In the genomic region with DNA sequence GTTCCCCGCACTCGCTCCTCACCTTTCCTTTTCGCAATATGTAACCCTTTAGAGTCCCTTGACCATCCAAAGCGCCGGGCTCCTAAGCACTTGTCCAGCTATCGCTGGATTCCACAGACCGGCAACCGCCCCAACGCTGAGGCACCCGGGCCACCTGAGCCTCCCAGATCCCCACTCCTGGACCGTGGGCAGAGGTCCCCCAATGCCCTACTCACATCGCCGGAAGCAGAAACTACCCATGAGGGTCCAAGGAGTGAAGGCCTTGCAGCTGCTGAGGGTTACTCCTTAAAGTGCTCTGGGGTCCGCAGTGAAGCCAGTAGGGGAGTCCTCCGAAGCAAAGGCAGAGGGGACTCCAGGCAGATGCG, we compare ENCODE assay signal across 9 mouse cellular contexts. TPM values are rescaled to one million over a fixed set of nuclear protein-coding genes. Genes with fewer than 3 reads are reported as not detected.
DNase-seq lines count a peak whose midpoint lies in the region; ATAC-seq and TF ChIP-seq lines count a peak whose summit lies in the region.
"Had no signal": no experiment of that assay in that cellular context is flagged by ENCODE, and none has a peak within 500 bp of the region (broad histone marks: within the 10 kb centered on the region; RNA-seq: fewer than 3 reads in every experiment).

No protein-coding gene starts in this region.

- H3K36me3 ChIP-seq in lung, postnatal 0 days (ENCODE audit: insufficient read depth, low read length) = no peaks in the 10 kb centered on the region
- H3K36me3 ChIP-seq in myocyte (ENCODE audit: control insufficient read depth, insufficient read depth) = no peaks in the 10 kb centered on the region

- TF ChIP-seq POLR2A in lung, adult 2 months (IDR thresholded peaks at IDR 0.05; ENCODE audit: borderline replicate concordance, extremely low read depth, low read depth, low read length) = no peak
- TF ChIP-seq POLR2A in myocyte (IDR thresholded peaks at IDR 0.05; ENCODE audit: insufficient read length, low read depth) = no peak

- peak overlapping the region; percentile 43 for H3ac ChIP-seq in myocyte (ENCODE audit: control insufficient read depth, insufficient read length)

- peaks cover 20% of the 10 kb centered on the region; the same call in 1 of the 2 replicates for H3K27me3 ChIP-seq in lung, postnatal 0 days (replicated peaks; ENCODE audit: insufficient read depth, low read length)
- H3K27me3 ChIP-seq in myocyte (ENCODE audit: control insufficient read depth, insufficient read depth, insufficient read length) = no peaks in the 10 kb centered on the region

- TF ChIP-seq CTCF in lung, postnatal 0 days (IDR thresholded peaks at IDR 0.05) = no peak
- no peak for TF ChIP-seq CTCF in lung, adult 2 months (IDR thresholded peaks at IDR 0.05; ENCODE audit: insufficient read depth, low read length)

- no peak overlapping the region for H3K27ac ChIP-seq in lung, postnatal 0 days (ENCODE audit: low read length)

- 2% methylated on average over 16 of the region's 16 CpGs for WGBS in lung, postnatal 0 days
- 2% methylated on average over 16 of the region's 16 CpGs for WGBS in lung, adult 2 months

- no peaks in the 10 kb centered on the region for H3K4me1 ChIP-seq in lung, postnatal 0 days (ENCODE audit: insufficient read depth, low read depth, low read length)
- no peaks in the 10 kb centered on the region for H3K4me1 ChIP-seq in lung, adult 2 months (ENCODE audit: control insufficient read depth, insufficient read depth, low read length)

- H3K4me3 ChIP-seq in lung, postnatal 0 days (ENCODE audit: low read depth, low read length) = peak overlapping the region; percentile 45
- no peak overlapping the region for H3K4me3 ChIP-seq in lung, adult 2 months (replicated peaks; ENCODE audit: extremely low read depth, low read depth, low read length)
- no peak overlapping the region for H3K4me3 ChIP-seq in myocyte

- no peaks in the 10 kb centered on the region for H3K9me3 ChIP-seq in lung, postnatal 0 days (ENCODE audit: low read length)

- no peak for DNase-seq in cerebellum, adult 11-12 months
- DNase-seq in lung, postnatal 0 days (ENCODE audit: low spot score) = no peak
- DNase-seq in lung, adult 2 months = no peak
- peak; percentile 45 to 60 for DNase-seq in layer of hippocampus, postnatal 10 days (ENCODE audit: low spot score in 2 of 2)
- no peak for DNase-seq in spleen, adult 12 weeks (ENCODE audit: low spot score)
- DNase-seq in spleen, postnatal 36 days (ENCODE audit: low spot score in 2 of 2) = no peak

- no peak for TF ChIP-seq EP300 in lung, postnatal 0 days (IDR thresholded peaks at IDR 0.05)

- peak; percentile 47; the same call in 1 of the 2 replicates for ATAC-seq in cerebellum, adult (ENCODE audit: insufficient number of reproducible peaks, low FRiP score, low TSS enrichment)
- no peak for ATAC-seq in lung, postnatal 0 days

- H3K4me2 ChIP-seq in lung, postnatal 0 days (replicated peaks; ENCODE audit: low read depth, low read length) = peak overlapping the region; percentile 78
- peak overlapping the region; percentile 38 for H3K4me2 ChIP-seq in myocyte (ENCODE audit: low read depth)

- no peak overlapping the region for H3K9ac ChIP-seq in lung, postnatal 0 days (replicated peaks; ENCODE audit: low read depth)

- no peaks in the 10 kb centered on the region for H3K79me2 ChIP-seq in myocyte (ENCODE audit: control insufficient read depth, insufficient read depth)

TF ChIP-seq in myocyte, 11 proteins besides CTCF, POLR2A, EP300 and RAD21:
- TF ChIP-seq POLR2AphosphoS2 (IDR thresholded peaks at IDR 0.05; ENCODE audit: insufficient read length, low read depth) = no peak
- no peak for TF ChIP-seq MAX (IDR thresholded peaks at IDR 0.05; ENCODE audit: low read depth)
- TF ChIP-seq CEBPB (IDR thresholded peaks at IDR 0.05; ENCODE audit: insufficient read depth, poor library complexity, severe bottlenecking) = no peak
- no peak for TF ChIP-seq TCF12 (IDR thresholded peaks at IDR 0.05; ENCODE audit: insufficient read depth, poor library complexity, severe bottlenecking)
- no peak for TF ChIP-seq MYOD1 (IDR thresholded peaks at IDR 0.05; ENCODE audit: control insufficient read depth in 1 of 3, insufficient read length in 2 of 3, low read depth in 2 of 3)
- TF ChIP-seq E2F4 (IDR thresholded peaks at IDR 0.05; ENCODE audit: insufficient read depth) = no peak
TF ChIP-seq in myocyte: peak in this region for 0.

RNA-seq across cellular contexts. Expression of a gene that starts 1.1 kb away (rescaled TPM):
- not detected in 2 replicates for polyA plus RNA-seq in lung, postnatal 0 days (2015; fragmentation: Nextera tagmentation; extraction: Ambion mirVana)
- polyA plus RNA-seq in lung, adult 2 months (2012; rRNA removed) = not detected in 2 replicates
- total RNA-seq in layer of hippocampus, postnatal 10 days (2021) = 100 to 1,000 TPM; 101 to 110 TPM
- not detected for polyA plus RNA-seq in myocyte (2012; fragmentation: generic; extraction: Trizol)
- total RNA-seq: common myeloid progenitor, adult 5-6 weeks had no signal

Comparison
In these comparisons a context has a peak if more than half of its experiments do, and no peak if none do; other contexts are left out.
1. DNase-seq: peak in layer of hippocampus, postnatal 10 days (2 of 2); none in cerebellum, adult 11-12 months (single experiment), lung, postnatal 0 days (single experiment), lung, adult 2 months (single experiment), spleen, adult 12 weeks (single experiment) and spleen, postnatal 36 days (0 of 2).